Mouse (Mus musculus): ENCODE measurements around the gene Lrrc18.

- TF ChIP-seq CTCF (IDR thresholded peaks at IDR 0.05; ENCODE audit: low read depth, low read length) (no peak), POLR2A (IDR thresholded peaks at IDR 0.05; ENCODE audit: extremely low read depth, insufficient read depth, low read length) (no peak)
These were observed 43.7 kb upstream of the Lrrc18 start for GRCm38 (mm10) chr14:32947512-32947911.
